Mouse (Mus musculus) layer of hippocampus, adult 11-12 months (tissue): ENCODE data around the gene Taok1.

Experiments used
- DNase-seq: peaks from one replicate; pipeline ENCODE4 v3.0.0; 2022; ENCODE audit warnings: low spot score

The Taok1 gene

DNA sequence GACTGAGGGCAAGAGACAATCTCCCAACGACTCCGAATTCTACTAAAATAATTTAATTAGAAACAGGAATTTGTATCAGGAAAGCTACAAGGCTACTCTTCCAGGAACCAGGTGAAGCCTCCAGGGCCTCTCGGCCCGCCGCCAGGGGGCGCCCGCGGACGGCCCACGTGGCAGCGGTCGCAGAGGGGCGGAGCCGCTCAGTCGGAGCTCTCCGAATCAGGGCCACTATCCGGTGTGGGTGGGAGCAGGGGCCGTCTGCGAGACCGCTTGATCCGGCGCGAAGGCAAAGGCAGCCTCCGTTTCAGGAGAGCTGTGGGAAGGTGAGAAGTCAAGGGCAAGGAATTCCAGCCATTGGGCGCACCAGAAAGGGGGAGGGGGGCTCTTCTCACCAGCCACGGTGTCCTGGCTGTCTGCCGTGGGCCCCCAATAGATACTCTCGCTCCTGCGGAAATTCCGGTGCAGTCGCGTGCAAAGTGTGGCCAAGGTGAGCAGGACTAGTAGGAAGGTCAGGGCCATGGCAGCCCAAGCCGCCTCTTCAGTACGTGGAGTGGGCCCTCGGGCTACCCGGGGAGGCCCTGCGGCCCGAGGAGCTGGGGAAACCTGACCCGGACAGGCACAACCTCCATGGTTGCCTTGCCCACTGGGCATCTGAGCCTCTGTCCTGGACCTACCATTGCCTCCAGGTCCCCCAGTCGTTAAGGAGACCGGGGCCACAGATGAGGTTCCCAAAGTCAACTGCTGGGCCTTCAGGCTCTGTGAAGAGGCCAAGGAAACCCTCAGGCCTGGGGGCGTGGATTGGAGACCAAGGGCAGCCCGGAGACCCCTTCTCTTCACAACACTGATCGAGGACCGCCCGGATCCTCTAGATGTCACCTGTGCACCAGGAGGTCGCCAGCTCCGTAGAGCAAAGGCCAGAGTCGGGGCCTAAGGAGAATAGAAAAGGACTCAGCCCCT, 99.3 kb downstream of the Taok1 start:
- DNase-seq: peak; percentile 85

GRCm38 (mm10) chr11:77507426-77507825, 100.2 kb downstream of the Taok1 start:
- DNase-seq: no peak

GRCm38 (mm10) chr11:77506941-77507340, 100.7 kb downstream of the Taok1 start:
- no peak for DNase-seq

DNA sequence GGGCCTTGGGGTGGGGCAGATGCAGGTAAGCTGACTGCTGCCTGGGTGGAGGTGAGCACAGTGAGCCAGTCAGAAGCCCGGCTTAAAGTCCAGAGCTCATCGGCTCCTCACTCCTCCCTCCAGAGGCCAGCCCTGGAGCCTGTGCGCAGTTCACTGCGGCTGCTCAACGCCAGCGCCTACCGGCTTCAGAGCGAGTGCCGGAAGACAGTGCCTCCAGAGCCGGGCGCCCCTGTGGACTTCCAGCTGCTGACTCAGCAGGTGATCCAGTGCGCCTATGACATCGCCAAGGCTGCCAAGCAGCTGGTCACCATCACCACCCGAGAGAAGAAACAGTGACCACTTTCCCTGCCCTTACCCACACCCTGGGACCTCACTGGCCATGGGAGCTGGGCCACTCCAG, 101.3 kb downstream of the Taok1 start:
- DNase-seq: no peak

DNA sequence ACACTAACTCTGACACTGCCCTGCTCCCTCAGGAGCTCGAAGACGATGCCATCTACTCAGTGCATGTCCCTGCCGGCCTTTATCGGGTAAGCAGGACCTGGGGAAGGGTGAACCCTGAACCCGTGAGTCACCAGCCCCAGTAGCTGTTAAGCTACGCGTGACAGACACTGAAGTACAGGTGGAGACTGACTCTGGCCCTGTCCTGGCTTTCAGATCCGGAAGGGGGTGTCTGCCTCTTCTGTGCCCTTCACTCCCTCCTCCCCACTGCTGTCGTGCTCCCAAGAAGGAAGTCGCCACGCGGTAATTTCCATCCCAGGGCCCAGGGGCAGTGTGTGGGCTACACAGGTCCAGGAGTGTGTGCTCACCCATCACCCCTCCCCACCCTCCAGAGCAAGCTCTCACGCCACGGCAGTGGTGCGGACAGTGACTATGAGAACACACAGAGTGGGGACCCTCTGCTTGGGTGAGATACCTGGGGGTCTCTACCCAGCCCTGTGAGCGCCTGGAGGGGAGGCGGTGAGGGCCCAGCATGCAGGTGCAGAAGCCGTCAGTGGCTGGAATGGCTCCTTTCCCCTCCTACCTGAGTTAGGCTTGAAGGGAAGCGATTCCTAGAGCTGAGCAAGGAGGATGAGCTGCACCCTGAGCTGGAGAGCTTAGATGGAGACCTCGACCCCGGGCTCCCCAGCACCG, 102.2 kb downstream of the Taok1 start:
- DNase-seq: no peak

GRCm38 (mm10) chr11:77504377-77504776, 103.2 kb downstream of the Taok1 start:
- no peak for DNase-seq

- no peak for DNase-seq
These were observed 104.1 kb downstream of the Taok1 start for GRCm38 (mm10) chr11:77503511-77503910.

GRCm38 (mm10) chr11:77502481-77502880, 105.1 kb downstream of the Taok1 start:
- no peak for DNase-seq

GRCm38 (mm10) chr11:77501971-77502370, 105.6 kb downstream of the Taok1 start:
- no peak for DNase-seq

GRCm38 (mm10) chr11:77501392-77501791, 106.2 kb downstream of the Taok1 start:
- DNase-seq: peak; percentile 89

DNA sequence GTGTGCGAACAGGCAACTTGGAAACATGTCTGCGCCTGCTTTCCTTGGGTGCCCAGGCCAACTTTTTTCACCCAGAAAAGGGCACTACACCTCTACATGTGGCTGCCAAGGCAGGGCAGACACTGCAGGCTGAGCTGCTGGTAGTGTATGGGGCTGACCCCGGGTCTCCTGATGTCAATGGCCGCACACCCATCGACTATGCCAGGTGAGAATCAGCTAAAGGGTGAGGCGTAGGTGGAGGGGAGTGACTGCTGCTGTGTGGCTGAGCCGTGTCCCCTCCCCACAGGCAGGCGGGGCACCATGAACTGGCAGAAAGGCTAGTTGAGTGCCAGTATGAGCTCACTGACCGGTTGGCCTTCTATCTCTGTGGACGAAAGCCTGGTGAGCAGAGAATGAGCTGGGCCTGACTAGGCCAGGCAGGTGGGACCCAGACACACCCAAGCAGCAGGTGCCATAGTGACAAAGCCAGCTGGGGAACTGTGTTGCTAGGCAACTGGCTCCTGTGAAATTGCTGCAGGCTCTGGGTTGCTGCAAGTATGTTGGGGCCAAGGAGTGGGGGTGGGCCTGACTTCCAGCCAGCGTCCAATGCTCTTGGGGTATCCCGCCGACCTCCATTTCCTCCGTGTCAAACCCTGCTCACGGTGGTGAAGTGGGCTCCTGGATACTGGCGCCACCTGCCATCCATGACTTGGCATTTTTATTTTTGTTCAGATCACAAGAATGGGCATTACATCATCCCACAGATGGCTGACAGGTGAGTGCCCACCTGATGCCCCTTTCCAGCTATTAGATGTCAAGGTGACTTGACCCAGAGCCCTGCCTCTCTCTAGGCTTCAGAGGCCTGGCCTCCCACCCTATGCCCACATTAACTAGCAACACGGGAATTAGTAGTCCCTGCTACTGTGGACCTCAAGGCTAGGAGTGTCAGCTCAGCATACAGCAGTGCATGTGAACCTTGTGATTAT, 107.0 kb downstream of the Taok1 start:
- DNase-seq: no peak

- no peak for DNase-seq
These were observed 108.3 kb downstream of the Taok1 start for GRCm38 (mm10) chr11:77499354-77499753.

DNA sequence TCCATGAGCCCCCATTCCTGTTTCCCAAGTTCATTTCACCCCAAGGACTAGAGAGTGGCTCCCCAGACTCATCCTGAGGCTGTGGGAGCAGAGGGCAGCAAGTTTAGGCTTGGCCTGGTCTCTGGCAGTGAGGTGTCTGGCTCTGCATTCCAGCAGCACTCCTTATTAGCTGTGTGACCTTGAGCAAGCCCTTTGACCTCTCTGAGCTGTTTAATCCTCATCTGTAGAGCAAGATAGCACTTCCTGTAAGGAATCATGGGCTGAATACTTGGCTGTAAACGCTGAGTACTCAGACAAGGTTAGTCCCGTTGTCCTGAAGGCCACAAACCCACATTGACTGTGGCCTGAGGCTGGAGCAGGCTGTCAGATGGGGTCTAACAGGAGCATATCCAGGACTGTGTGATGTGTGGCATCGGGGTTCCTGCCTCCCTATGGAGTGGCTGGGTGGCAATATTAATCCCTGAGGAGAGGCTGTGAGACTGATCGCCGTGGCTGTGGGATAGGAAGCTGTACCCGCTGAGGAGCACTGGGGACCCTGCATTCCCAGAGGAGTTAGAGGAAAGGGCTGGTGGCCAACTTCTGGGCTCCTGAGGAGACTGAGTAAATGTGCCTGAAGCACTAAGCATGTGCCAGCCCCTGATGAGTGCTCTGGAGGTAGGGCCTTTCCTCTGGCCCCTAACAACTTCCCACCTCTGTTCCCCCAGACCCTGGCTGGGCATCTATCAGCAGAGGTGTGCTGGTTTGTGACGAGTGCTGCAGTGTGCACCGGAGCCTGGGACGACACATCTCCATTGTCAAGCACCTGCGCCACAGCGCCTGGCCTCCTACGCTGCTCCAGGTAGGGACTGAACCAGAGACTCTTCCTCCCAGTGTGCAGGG, 109.1 kb downstream of the Taok1 start:
- no peak for DNase-seq

- no peak for DNase-seq
These were observed 109.8 kb downstream of the Taok1 start for GRCm38 (mm10) chr11:77497851-77498250.

DNA sequence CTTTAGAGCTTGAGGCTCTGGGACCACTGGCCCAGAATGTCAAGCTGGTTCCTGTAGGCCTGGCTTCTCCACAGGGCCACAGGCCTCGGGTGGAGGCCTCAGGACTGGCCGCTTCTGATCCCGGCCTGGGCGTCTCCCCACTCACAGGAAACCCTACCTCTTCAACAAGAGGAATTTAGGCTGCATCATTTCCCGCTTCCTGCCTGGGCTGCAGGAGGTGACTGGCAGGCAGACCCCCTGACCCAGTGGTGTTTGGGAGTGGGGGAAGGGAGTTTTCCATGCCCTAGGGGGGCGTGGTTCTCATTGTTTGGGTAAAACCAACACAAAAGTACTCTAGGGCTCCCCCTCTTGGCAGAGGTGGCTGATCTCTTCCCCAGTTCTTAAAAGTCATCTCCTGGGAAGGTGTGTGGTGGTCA, 110.3 kb downstream of the Taok1 start:
- no peak for DNase-seq

DNA sequence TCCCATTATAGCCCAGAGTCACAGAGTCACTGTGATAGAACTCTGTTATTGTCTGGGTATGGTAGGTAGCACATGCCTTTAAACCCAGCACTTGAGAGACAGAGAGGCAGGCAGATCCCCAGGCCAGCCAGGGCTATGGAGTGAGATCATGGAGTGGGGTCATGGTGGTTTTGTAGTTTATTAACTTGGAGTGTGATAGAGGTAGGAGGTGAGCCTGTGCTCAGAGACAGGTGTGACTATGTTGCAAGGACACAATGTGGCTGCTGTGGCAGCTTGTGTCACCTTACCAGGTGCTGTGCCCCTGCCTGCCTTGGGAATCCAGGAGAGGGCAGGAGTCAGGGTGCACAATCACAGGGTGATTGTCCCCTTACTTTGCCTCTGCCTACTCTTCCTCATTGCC, 112.1 kb downstream of the Taok1 start:
- no peak for DNase-seq

GRCm38 (mm10) chr11:77494782-77495181, 112.8 kb downstream of the Taok1 start:
- DNase-seq: no peak

- no peak for DNase-seq
These were observed 113.3 kb downstream of the Taok1 start for GRCm38 (mm10) chr11:77494344-77494676.

DNA sequence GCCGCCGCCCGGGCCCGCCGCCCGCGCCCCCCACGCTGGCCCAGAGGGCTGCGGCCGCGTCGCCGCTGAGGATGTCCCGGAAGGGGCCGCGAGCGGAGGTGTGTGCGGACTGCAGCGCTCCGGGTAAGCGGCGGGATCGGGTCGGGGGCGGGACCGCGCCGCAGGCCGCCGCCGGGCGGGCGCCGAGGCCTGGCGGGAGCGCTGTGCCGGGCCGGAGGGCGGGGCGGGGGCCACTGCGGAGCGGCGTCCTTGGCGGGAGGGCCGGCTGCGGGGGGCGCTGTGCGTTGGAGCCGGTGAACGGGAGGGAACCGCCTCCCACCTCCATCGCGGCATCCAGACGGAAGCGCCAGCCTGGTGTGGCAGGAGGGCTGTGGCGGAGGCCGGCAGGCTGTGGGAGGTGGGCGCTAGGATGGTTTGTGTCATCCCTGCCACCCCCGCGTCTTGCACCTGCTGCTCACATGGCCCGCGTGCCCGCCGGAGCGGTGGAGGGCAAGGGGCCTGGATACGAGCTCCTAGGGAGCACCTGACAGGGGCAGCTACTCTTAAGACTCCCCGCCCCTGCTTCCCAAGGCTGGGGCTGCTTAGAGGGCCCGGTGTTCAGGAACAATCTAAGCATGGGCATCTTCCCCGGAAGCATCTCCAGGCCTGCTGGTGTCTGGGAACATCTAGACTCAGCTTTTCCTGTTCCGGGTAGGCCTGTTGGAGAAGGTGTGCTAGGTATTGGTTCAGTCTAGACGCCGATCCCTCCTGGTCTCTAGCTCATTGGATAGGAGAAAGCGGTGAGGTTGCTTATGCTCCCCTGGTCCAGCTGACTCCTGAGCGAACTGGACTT, 113.9 kb downstream of the Taok1 start, which contains the start of gene Git1:
Gene Git1 (plus strand): TSS at position 51 of the 832 bp plus-strand sequence.
- no peak for DNase-seq

GRCm38 (mm10) chr11:77492911-77493332, 114.7 kb downstream of the Taok1 start:
- peak; percentile 93 for DNase-seq
